Mouse (Mus musculus) heart, adult 2 months (tissue): Measurements from ENCODE around the gene Asf1b. TPM values are rescaled to one million over a fixed set of nuclear protein-coding genes. Genes with fewer than 3 reads are reported as not detected.

Source experiments
- DNase-seq, 2 experiments: peaks; one replicate each; pipeline ENCODE4 v3.0.0; 2021
- H3K27ac ChIP-seq: fragments of 200-600 bp; 2 replicates; pipeline ENCODE4 v1.8.1; 2022
- H3K27me3 ChIP-seq: fragments of 200-500 bp; 2 replicates; pipeline ENCODE4 v1.6.1; 2012; ENCODE audit warnings: mild to moderate bottlenecking, low read length, inconsistent platforms, mixed read lengths; ENCODE audit not compliant: control insufficient read depth, insufficient read depth
- H3K36me3 ChIP-seq: fragments of 200-500 bp; 2 replicates; pipeline ENCODE4 v1.6.1; 2012; ENCODE audit warnings: low read length, inconsistent platforms; ENCODE audit not compliant: control insufficient read depth, insufficient read depth
- H3K4me1 ChIP-seq: fragments of 200-500 bp; 2 replicates; pipeline ENCODE4 v1.6.1; 2011; ENCODE audit warnings: low read length; ENCODE audit not compliant: control insufficient read depth, insufficient read depth
- H3K4me3 ChIP-seq: fragments of 200-600 bp; 2 replicates; pipeline ENCODE4 v1.8.1; 2022
- H3K79me2 ChIP-seq: fragments of 200-500 bp; replicated peaks from 2 replicates; pipeline ENCODE4 v1.6.1; 2012; ENCODE audit warnings: mild to moderate bottlenecking, inconsistent platforms, low read length, moderate library complexity, mixed read lengths; ENCODE audit not compliant: control insufficient read depth, insufficient read depth
- H3K9ac ChIP-seq: fragments of 200-500 bp; 2 replicates; pipeline ENCODE4 v1.6.1; 2012; ENCODE audit warnings: low read depth, mild to moderate bottlenecking, control low read depth, inconsistent platforms, low read length, mixed read lengths
- CTCF ChIP-seq: fragments of 200-600 bp; IDR thresholded peaks from 2 replicates; pipeline ENCODE4 v1.8.1; 2022; ENCODE audit warnings: antibody characterized with exemption, mild to moderate bottlenecking, moderate library complexity
- EP300 ChIP-seq: fragments of 200-500 bp; IDR thresholded peaks from 2 replicates; pipeline ENCODE4 v1.6.1; 2011; ENCODE audit warnings: low read depth, low read length, control low read depth; ENCODE audit not compliant: insufficient read depth
- POLR2A ChIP-seq: fragments of 200-500 bp; IDR thresholded peaks from 2 replicates; pipeline ENCODE4 v1.6.1; 2011; ENCODE audit warnings: mild to moderate bottlenecking, low read depth, low read length, control low read depth; ENCODE audit not compliant: insufficient read depth
- WGBS: fragments of 180-500 bp; shearing (Covaris S2); methylation state at CpG from one replicate; pipeline ENCODE4 v1.1.7; 2018; 5-methylcytosine and 5-hydroxymethylcytosine counted together
- intact Hi-C: fragments of 180-260 bp; cut with DNase I; formaldehyde crosslinking; loops from one replicate; pipeline ENCODE4 v1.15.1; 2025
- polyA plus RNA-seq: library from polyadenylated mRNA; depleted of rRNA; stranded (reverse); fragments of >200 nt; gene quantifications from 2 replicates; pipeline ENCODE4 v1.2.3, GENCODE M21; 2012
- total RNA-seq, 2 experiments: library from RNA; stranded (reverse); gene quantifications; 2 replicates each; pipeline ENCODE4 v1.2.3; 2021

Asf1b gene
- total and polyA plus RNA-seq, 3 experiments: 1.7 to 2.2 (median 1.8) TPM

DNA sequence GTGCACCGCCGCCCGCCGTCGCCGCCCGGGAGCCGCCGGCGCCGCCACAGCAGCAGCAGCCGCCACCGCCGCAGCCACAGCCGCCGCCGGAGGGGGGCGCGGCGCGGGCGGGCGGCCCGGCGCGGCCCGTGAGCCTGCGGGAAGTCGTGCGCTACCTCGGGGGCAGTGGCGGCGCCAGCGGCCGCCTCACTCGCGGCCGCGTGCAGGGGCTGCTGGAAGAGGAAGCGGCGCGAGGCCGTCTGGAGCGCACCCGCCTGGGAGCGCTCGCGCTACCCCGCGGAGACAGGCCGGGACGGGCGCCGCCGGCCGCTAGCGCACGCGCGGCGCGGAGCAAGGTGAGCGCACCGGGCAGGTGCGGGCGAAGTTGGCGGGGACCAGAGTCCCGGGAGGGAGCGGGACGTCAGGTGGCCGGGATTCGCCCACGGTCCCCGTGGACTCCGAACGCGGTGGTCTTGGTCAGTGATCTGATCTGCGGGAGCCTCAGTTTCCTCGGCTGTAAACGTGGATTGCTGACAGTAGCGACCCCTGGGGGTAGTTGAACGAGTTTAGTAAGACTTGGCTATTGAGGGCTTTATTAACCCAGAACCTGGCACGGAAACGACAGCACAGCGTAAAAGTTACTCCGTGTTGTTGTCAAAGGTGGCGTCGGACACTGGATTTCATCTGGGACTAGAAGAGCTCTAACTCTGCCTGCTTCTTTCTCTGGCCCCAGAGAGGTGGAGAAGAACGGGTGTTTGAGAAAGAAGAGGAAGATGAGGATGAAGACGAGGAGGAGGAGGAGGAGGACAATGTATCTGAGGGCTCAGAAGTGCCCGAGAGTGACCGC lies 43.1 kb downstream of the Asf1b start:
- Histone ChIP-seq H3K4me1 (peaks cover 3% of the 10 kb centered on the region), H3K9ac (peak overlapping the region; percentile 91), H3K4me3 (peak overlapping the region; percentile 59), H3K36me3 (no peaks in the 10 kb centered on the region), H3K79me2 (no peaks in the 10 kb centered on the region), H3K27me3 (no peaks in the 10 kb centered on the region), H3K27ac (peak overlapping the region; percentile 72)
- TF ChIP-seq EP300 (0 out of 2 replicates have a peak, but pooled peaks have one; percentile 10), CTCF (peak; percentile 64), POLR2A (no peak)
- DNase-seq: peak; percentile 70 to 77
- intact Hi-C loops: loop anchor here (2.0 to 5.0 kb wide), 2 partner anchors 44 to 256 kb away; partner anchors contain the start of genes Adgre5, Asf1b and Gm10644
- WGBS: 19% methylated on average over 91 of the region's 92 CpGs

DNA sequence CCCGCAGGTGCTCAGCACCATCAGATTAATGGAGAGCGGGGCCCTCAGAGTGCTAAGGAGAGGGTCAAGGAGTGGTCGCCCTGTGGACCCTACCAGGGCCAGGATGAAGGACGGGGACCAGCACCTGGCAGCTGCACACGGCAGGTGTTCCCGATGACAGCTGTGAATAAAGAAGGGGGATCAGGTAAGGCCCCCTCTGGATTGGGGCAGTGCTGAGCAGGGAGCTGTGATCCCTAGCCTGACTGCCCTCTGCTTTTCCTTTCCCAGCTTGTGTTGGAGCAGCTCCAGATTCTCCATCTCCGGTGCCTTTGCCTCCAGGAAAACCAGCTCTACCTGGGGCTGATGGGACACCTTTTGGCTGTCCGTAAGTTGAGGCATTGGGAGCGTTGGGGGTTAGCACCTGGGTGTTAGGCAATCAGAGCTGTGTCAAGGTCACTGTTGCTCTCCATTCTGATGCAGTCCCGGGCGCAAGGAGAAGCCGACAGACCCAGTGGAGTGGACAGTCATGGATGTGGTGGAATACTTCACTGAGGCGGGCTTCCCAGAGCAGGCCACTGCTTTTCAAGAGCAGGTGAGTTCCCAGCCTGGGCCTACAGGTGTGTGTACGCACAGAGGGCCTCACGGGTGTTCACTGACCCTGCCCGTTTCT lies 43.9 kb downstream of the Asf1b start:
- Histone ChIP-seq H3K9ac (no peak overlapping the region), H3K4me3 (peak overlapping the region; percentile 59; the same call in 1 of the 2 replicates), H3K36me3 (no peaks in the 10 kb centered on the region), H3K4me1 (peaks cover 5% of the 10 kb centered on the region), H3K79me2 (no peaks in the 10 kb centered on the region), H3K27me3 (no peaks in the 10 kb centered on the region), H3K27ac (no peak overlapping the region; the same call in 1 of the 2 replicates)
- WGBS: 75% methylated on average over 16 of the region's 16 CpGs
- TF ChIP-seq EP300 (no peak), CTCF (no peak), POLR2A (no peak)
- no peak for DNase-seq
- intact Hi-C loops: loop anchor here (2.0 to 5.0 kb wide), 2 partner anchors 44 to 257 kb away; partner anchors contain the start of genes Adgre5, Asf1b and Gm10644

- Histone ChIP-seq H3K27ac (no peak overlapping the region), H3K79me2 (no peaks in the 10 kb centered on the region), H3K9ac (no peak overlapping the region), H3K36me3 (no peaks in the 10 kb centered on the region), H3K27me3 (no peaks in the 10 kb centered on the region), H3K4me1 (peaks cover 5% of the 10 kb centered on the region), H3K4me3 (no peak overlapping the region)
- intact Hi-C loops: loop anchor here (2.0 to 5.0 kb wide), 2 partner anchors 45 to 258 kb away; partner anchors contain the start of genes Adgre5, Asf1b and Gm10644
- WGBS: 94% methylated on average over 2 of the region's 2 CpGs
- DNase-seq: no peak
- TF ChIP-seq CTCF: no peak
- TF ChIP-seq EP300: no peak
- TF ChIP-seq POLR2A: no peak
Measured at GRCm38 (mm10) chr8:83999825-84000224, 44.5 kb downstream of the Asf1b start.

- 73% methylated on average over 59 of the region's 61 CpGs for WGBS
- Histone ChIP-seq H3K79me2 (no peaks in the 10 kb centered on the region), H3K27me3 (no peaks in the 10 kb centered on the region), H3K4me3 (no peak within 1 kb of the TSS), H3K4me1 (peaks cover 7% of the 10 kb centered on the region), H3K9ac (no peak within 1 kb of the TSS), H3K36me3 (no peaks in the 10 kb centered on the region), H3K27ac (no peak within 1 kb of the TSS)
- no peak for DNase-seq
- TF ChIP-seq POLR2A: no peak
- TF ChIP-seq CTCF: no peak
- TF ChIP-seq EP300: no peak
- intact Hi-C loops: no loop called here
Measured at GRCm38 (mm10) chr8:84001281-84002000, 46.1 kb downstream of the Asf1b start, which contains the start of gene 1700067K01Rik. Gene 1700067K01Rik (plus strand): TSS chr8:84001502.

GRCm38 (mm10) chr8:84002957-84003611 lies 47.8 kb downstream of the Asf1b start:
- TF ChIP-seq EP300 (no peak), CTCF (no peak), POLR2A (no peak)
- Histone ChIP-seq H3K36me3 (no peaks in the 10 kb centered on the region), H3K4me1 (peaks cover 7% of the 10 kb centered on the region), H3K9ac (no peak overlapping the region), H3K27ac (no peak overlapping the region), H3K4me3 (no peak overlapping the region), H3K27me3 (no peaks in the 10 kb centered on the region), H3K79me2 (no peaks in the 10 kb centered on the region)
- 67% methylated on average over 12 of the region's 12 CpGs for WGBS
- no peak for DNase-seq
- intact Hi-C loops: no loop called here
